Mouse (Mus musculus) urinary bladder, postnatal 25 days (tissue): ENCODE measurements around the gene Cryge.
"Not testable (repeated sequence)": the region's sequence is repeated elsewhere in the genome, so short reads cannot be mapped to it uniquely, and the experiment has no call there.

Source experiments
- DNase-seq: peaks from one replicate; pipeline ENCODE4 v3.0.0; 2022; ENCODE audit warnings: low spot score

The Cryge gene

GRCm38 (mm10) chr1:65050952-65051351 lies at the start of gene Cryge:
Gene Cryge, minus strand, starts transcription at chr1:65051149.
- not testable (repeated sequence) for DNase-seq

GRCm38 (mm10) chr1:65096953-65097352 lies 46.0 kb upstream of the Cryge start:
- no peak for DNase-seq

- no peak for DNase-seq
Observed at GRCm38 (mm10) chr1:65091566-65091965, 40.6 kb upstream of the Cryge start.

- DNase-seq, result peak; percentile 31
Observed at GRCm38 (mm10) chr1:65090370-65090769, 39.4 kb upstream of the Cryge start.

- DNase-seq, result no peak
Observed at GRCm38 (mm10) chr1:65088567-65089356, 37.8 kb upstream of the Cryge start.

- no peak for DNase-seq
Observed at GRCm38 (mm10) chr1:65082188-65082587, 31.2 kb upstream of the Cryge start, which contains the start of gene Crygb. Gene Crygb, minus strand, starts transcription at chr1:65082288.

- DNase-seq, result no peak
Observed at GRCm38 (mm10) chr1:65075607-65076006, 24.7 kb upstream of the Cryge start.

GRCm38 (mm10) chr1:65073589-65073988 lies 22.6 kb upstream of the Cryge start, which contains the start of gene Crygc:
Gene Crygc, minus strand, starts transcription at chr1:65073689.
- no peak for DNase-seq

GRCm38 (mm10) chr1:65067842-65068241 lies 16.9 kb upstream of the Cryge start:
- no peak for DNase-seq

GRCm38 (mm10) chr1:65064201-65064600 lies 13.3 kb upstream of the Cryge start:
- no peak for DNase-seq

GRCm38 (mm10) chr1:65063352-65063751 lies 12.4 kb upstream of the Cryge start, which contains the start of gene Crygd:
Gene Crygd, minus strand, starts transcription at chr1:65063452.
- DNase-seq, result no peak

GRCm38 (mm10) chr1:65052140-65052539 lies 1.2 kb upstream of the Cryge start:
- DNase-seq, result no peak

- no peak for DNase-seq
Observed at GRCm38 (mm10) chr1:65051696-65052095, 747 bp upstream of the Cryge start.

- DNase-seq, result no peak
Observed at GRCm38 (mm10) chr1:65048781-65049180, 2.2 kb downstream of the Cryge start.

GRCm38 (mm10) chr1:65046401-65047109 lies 4.4 kb downstream of the Cryge start:
- peak; percentile 33 for DNase-seq

- DNase-seq, result no peak
Observed at GRCm38 (mm10) chr1:65043433-65043832, 7.5 kb downstream of the Cryge start.

- no peak for DNase-seq
Observed at GRCm38 (mm10) chr1:65041837-65042236, 9.1 kb downstream of the Cryge start.

GRCm38 (mm10) chr1:65040806-65041205 lies 10.1 kb downstream of the Cryge start:
- no peak for DNase-seq

GRCm38 (mm10) chr1:65039679-65040078 lies 11.3 kb downstream of the Cryge start:
- DNase-seq, result no peak

- no peak for DNase-seq
Observed at GRCm38 (mm10) chr1:65037542-65037941, 13.4 kb downstream of the Cryge start.

GRCm38 (mm10) chr1:65035513-65035912 lies 15.4 kb downstream of the Cryge start:
- no peak for DNase-seq

GRCm38 (mm10) chr1:65032641-65033040 lies 18.3 kb downstream of the Cryge start, which contains the start of gene Akr1cl:
Gene Akr1cl, minus strand, starts transcription at chr1:65032759.
- no peak for DNase-seq

GRCm38 (mm10) chr1:65028206-65028605 lies 22.7 kb downstream of the Cryge start:
- no peak for DNase-seq
